Mouse (Mus musculus) thymus, adult 2 months (tissue): ENCODE measurements around the gene Rab44.

Source experiments
- CTCF ChIP-seq: fragments of 200-500 bp; IDR thresholded peaks from 2 replicates; pipeline ENCODE4 v1.5.1; 2012; ENCODE audit warnings: mild to moderate bottlenecking, control low read depth, low read length, moderate library complexity, borderline replicate concordance; ENCODE audit not compliant: control insufficient read depth, poor library complexity, insufficient read depth; ENCODE audit errors: extremely low read depth
- POLR2A ChIP-seq: fragments of 200-500 bp; IDR thresholded peaks from 2 replicates; pipeline ENCODE4 v1.6.1; 2012; ENCODE audit warnings: mild to moderate bottlenecking, low read length, control low read depth, moderate library complexity; ENCODE audit not compliant: control insufficient read depth, poor library complexity, insufficient read depth; ENCODE audit errors: extremely low read depth

DNA sequence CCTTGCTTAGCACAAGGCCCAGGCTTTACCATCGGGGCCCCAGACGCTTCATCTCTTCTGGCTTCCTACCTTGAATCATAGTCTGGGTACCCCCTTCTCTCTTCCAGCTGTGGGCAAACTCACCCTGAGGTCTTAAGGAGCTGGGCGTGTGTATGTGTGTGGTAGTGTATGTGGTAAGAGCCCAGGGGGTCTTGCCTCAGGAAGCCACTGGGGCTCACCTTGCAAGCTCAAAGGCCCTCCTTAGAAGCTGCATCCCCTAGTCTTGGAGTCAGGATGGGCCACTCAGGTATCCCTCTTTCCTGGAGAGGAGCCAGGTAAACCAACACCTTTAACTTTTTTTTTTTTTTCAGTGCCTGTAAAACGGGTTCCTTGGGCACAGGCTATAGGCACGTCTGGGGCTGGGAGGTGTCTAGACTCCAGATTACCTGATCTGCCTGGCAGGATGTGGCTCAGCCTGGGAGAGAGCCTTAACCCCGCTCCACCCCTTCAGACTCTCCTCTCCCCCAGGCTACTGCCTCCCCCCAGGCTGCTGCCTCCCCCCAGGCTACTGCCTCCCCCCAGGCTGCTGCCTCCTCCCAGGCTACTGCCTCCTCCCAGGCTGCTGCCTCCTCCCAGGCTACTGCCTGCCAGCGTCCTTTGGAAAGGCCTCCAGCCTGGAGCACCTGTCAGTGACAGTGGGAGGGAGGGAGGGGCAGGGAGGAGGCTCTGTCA, 16.9 kb upstream of the Rab44 start:
- TF ChIP-seq POLR2A: no peak
- TF ChIP-seq CTCF: no peak
